Mouse (Mus musculus) kidney, embryonic 16.5 days (tissue): ENCODE data around the gene Nsmf. TPM values are rescaled to one million over a fixed set of nuclear protein-coding genes. Genes with fewer than 3 reads are reported as not detected.
A peak's percentile ranks its signal among the peaks of the same experiment; 100 is the strongest.

Experiments used
- ATAC-seq: fragments of 200-750 bp; cut with Nextera tagmentation; 2 replicates; pipeline ENCODE4 v1.8.0; 2017; ENCODE audit warnings: moderate TSS enrichment; ENCODE audit not compliant: low FRiP score, low TSS enrichment
- H3K27ac ChIP-seq: fragments of 300-500 bp; sonication (generic); 2 replicates; pipeline ENCODE4 v1.5.1; 2014; ENCODE audit warnings: low read length
- H3K27me3 ChIP-seq: fragments of 300-500 bp; sonication (generic); 2 replicates; pipeline ENCODE4 v1.6.1; 2014; ENCODE audit warnings: low read length, control low read depth, mixed read lengths; ENCODE audit not compliant: insufficient read depth
- H3K36me3 ChIP-seq: fragments of 300-500 bp; sonication (generic); 2 replicates; pipeline ENCODE4 v1.6.1; 2014; ENCODE audit warnings: low read length, control low read depth, mixed read lengths; ENCODE audit not compliant: insufficient read depth
- H3K4me1 ChIP-seq: fragments of 300-500 bp; sonication (generic); 2 replicates; pipeline ENCODE4 v1.6.1; 2014; ENCODE audit warnings: low read length, control low read depth, mixed read lengths; ENCODE audit not compliant: insufficient read depth
- H3K4me2 ChIP-seq: fragments of 300-500 bp; sonication (generic); replicated peaks from 2 replicates; pipeline ENCODE4 v1.6.1; 2014; ENCODE audit warnings: low read depth, low read length
- H3K4me3 ChIP-seq: fragments of 300-500 bp; sonication (generic); 2 replicates; pipeline ENCODE4 v1.5.1; 2014; ENCODE audit warnings: mild to moderate bottlenecking, low read length
- H3K9ac ChIP-seq: fragments of 300-500 bp; sonication (generic); replicated peaks from 2 replicates; pipeline ENCODE4 v1.6.1; 2014; ENCODE audit warnings: low read length
- H3K9me3 ChIP-seq: fragments of 300-500 bp; sonication (generic); 2 replicates; pipeline ENCODE4 v1.6.1; 2016; ENCODE audit warnings: low read length, control low read depth
- WGBS: fragments of 180-500 bp; shearing (Covaris S2); extraction: QIAGEN DNeasy Blood & Tissue Kit; methylation state at CpG from one replicate; pipeline ENCODE4 v1.1.7; 2014; 5-methylcytosine and 5-hydroxymethylcytosine counted together
- polyA plus RNA-seq: library from polyadenylated mRNA; unstranded; fragments of >200 nt; fragmentation: Nextera tagmentation; extraction: Ambion mirVana; gene quantifications from 2 replicates; pipeline ENCODE4 v1.2.1, GENCODE M21; 2015

Nsmf gene
- 101 and 103 TPM in 2 replicates for polyA plus RNA-seq

DNA sequence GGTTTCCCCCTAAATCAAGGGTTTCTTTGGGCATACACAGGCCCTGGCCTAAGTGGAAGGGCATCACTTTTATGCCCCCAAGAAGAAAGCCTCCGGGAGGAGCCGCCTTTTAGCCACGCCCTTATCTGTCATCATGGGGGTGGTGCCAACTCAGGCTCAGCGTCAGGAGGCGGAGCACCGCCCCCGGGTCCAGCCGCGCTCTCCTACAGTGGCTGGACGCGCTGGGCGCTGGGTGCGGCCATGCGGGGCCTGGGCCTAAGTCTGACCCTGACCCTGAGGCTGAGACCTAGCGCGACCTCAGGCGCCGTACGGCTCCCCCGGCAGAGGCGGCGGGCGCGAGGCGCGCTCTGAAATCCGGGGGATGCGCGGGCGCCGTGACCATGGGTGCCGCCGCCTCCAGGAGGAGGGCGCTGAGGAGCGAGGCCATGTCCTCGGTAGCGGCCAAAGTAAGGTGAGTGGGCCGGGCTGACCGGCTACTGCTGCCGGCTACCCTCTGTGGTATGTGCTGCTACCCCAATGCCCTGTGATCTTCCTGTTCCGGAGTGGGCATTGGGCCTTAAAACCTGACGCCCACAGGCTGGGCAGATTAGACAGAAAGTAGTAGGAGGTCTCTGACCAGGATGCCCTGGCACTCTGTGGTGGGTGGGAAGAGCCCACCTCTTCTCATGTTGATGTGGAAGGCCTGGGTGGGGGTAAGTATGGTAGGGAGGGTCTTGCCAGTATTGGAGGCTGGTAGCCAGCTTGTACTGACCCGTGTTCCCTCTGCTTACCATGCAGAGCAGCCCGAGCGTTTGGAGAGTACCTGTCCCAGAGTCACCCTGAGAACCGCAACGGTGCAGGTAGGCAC lies at the start of gene Nsmf:
Gene Nsmf (plus strand): TSS at position 135 of the 847 bp plus-strand sequence.
- Histone ChIP-seq H3K27me3 (no peaks in the 10 kb centered on the region), H3K9ac (peak within 1 kb of the TSS; percentile 81), H3K4me2 (peak within 1 kb of the TSS; percentile 79), H3K4me3 (peak within 1 kb of the TSS; percentile 67), H3K36me3 (peaks cover 7% of the 10 kb centered on the region), H3K9me3 (no peaks in the 10 kb centered on the region), H3K4me1 (peaks cover 10% of the 10 kb centered on the region), H3K27ac (no peak within 1 kb of the TSS)
- 4% methylated on average over 47 of the region's 47 CpGs for WGBS
- ATAC-seq: peak; percentile 94

DNA sequence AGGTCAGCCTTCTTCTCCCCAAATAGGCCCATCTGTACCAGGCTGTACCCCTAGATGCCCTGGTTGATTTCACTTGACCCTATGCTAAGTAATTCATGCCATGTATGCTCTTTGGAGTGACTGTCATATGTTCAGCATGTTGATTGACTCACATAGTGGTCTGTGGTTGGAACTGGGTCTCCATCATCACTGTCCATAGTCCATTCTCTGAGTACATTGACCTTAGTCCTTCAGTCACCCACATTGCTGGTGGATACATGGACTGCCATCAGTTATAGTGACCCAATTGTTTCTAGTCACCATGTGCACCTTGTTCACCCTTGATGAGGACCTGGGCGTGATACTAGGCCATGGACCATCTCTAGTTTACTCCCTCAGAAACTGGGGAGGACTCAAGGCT lies 47.4 kb upstream of the Nsmf start:
- Histone ChIP-seq H3K27me3 (no peaks in the 10 kb centered on the region), H3K4me2 (no peak overlapping the region), H3K27ac (no peak overlapping the region), H3K36me3 (no peaks in the 10 kb centered on the region), H3K9ac (no peak overlapping the region), H3K9me3 (no peaks in the 10 kb centered on the region), H3K4me1 (no peaks in the 10 kb centered on the region), H3K4me3 (no peak overlapping the region)
- 86% methylated on average over 1 of the region's 1 CpGs for WGBS
- ATAC-seq: no peak

DNA sequence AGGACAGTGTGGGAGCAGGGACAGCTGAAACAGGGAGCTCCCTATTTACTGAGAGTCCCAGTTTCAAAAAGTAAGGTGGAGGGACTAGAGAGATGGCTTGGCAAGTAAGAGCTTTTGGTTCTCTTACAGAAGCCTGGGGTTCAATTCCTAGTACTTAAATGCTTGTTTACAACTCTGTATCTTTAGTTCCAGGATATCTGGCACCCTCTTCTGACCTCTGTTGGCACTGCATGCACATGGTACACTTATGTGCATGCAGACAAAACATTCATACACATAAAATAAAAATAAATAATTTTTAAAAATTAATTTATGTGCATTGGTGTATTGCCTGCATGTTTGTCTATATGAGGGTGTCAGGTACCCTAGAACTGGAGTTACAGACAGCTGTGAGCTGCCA lies 45.9 kb upstream of the Nsmf start:
- Histone ChIP-seq H3K4me3 (no peak overlapping the region), H3K27ac (no peak overlapping the region), H3K9me3 (no peaks in the 10 kb centered on the region), H3K9ac (no peak overlapping the region), H3K27me3 (no peaks in the 10 kb centered on the region), H3K36me3 (no peaks in the 10 kb centered on the region), H3K4me2 (no peak overlapping the region), H3K4me1 (no peaks in the 10 kb centered on the region)
- ATAC-seq: no peak

DNA sequence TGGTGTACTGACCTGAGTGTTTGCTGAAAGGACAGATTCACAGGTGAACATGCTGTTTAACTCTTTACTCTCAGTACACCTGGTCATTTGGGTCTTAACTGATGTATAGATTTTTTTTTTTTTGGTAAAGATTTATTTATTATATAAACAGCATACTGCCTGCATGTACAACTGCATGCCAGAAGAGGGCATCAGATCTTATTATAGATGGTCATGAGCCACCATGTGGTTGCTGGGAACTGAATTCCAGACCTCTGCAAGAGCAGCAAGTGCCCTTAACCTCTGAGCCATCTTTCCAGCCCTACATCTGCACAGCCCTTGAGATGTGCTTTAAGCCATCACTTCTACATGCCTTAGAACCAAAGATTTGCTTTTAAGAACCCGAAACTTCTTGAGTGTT lies 31.5 kb upstream of the Nsmf start:
- Histone ChIP-seq H3K27ac (no peak overlapping the region), H3K27me3 (no peaks in the 10 kb centered on the region), H3K4me1 (no peaks in the 10 kb centered on the region), H3K36me3 (no peaks in the 10 kb centered on the region), H3K9me3 (no peaks in the 10 kb centered on the region), H3K4me2 (no peak overlapping the region), H3K4me3 (no peak overlapping the region), H3K9ac (no peak overlapping the region)
- WGBS: 94% methylated on average over 1 of the region's 1 CpGs
- ATAC-seq: no peak

DNA sequence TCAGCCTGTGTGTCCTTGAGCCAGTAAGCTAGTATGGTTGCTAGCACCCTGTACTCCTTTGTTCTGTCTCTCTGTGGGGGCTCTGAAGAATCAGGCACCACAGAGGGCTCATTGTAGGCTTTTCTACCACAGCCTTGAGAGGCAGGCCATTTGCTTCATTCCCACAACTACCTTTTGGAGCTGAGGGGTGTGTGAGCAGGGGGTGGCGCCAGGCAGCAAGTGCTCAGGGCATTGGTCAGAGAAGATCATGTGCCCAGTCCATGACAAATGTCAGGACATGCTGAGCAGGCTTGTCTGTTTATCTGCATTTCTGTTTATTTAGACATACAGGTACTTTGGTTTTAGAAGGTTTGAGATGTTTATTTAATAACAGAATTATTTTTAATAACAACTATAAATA lies 29.0 kb upstream of the Nsmf start:
- no peaks in the 10 kb centered on the region for H3K36me3 ChIP-seq
- no peak overlapping the region for H3K4me3 ChIP-seq
- no peak overlapping the region for H3K4me2 ChIP-seq
- no peaks in the 10 kb centered on the region for H3K27me3 ChIP-seq
- WGBS: 90% methylated on average over 1 of the region's 1 CpGs
- no peak for ATAC-seq
- no peaks in the 10 kb centered on the region for H3K9me3 ChIP-seq
- no peak overlapping the region for H3K27ac ChIP-seq
- no peak overlapping the region for H3K9ac ChIP-seq
- no peaks in the 10 kb centered on the region for H3K4me1 ChIP-seq

DNA sequence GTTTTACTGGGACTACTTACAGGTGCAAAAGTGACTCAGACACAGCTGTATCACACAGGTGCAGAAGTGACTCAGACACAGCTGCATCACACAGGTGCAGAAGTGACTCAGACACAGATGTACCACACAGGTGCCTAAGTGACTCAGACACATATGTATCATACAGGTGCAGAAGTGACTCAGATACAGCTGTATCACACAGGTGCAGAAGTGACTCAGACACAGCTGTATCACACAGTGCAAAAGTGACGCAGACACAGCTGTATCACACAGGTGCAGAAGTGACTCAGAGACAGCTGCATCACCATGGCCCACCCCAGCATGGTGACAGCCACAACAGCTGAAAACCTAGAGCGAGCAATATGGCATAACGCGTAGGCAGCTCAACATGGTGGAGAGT lies 19.2 kb upstream of the Nsmf start:
- no peak overlapping the region for H3K9ac ChIP-seq
- no peak for ATAC-seq
- 94% methylated on average over 4 of the region's 4 CpGs for WGBS

DNA sequence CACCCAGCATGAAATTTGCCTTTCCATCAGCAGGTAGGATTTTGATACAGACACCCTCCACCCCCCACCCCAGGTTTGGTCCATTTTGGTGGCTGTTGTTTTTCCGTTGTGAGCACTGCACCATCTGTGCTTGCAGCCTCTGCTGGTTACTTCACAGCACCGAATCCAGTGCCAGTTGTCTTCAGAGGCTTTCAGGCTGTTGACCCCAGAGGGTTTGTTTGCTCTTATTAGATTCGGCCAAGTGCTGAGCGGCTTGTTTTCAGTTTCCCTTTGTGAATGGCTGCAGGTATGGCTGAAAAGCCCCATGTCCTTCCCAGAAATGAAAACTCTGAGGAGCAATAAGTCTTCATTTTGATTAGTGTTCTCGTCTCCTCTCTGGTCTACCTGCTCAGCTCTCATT lies 14.1 kb upstream of the Nsmf start:
- no peak overlapping the region for H3K4me2 ChIP-seq
- H3K9me3 ChIP-seq: no peaks in the 10 kb centered on the region
- no peaks in the 10 kb centered on the region; the same call in 1 of the 2 replicates for H3K36me3 ChIP-seq
- H3K27me3 ChIP-seq: no peaks in the 10 kb centered on the region
- H3K4me3 ChIP-seq: no peak overlapping the region
- no peaks in the 10 kb centered on the region for H3K4me1 ChIP-seq
- ATAC-seq: no peak
- 84% methylated on average over 5 of the region's 5 CpGs for WGBS
- H3K9ac ChIP-seq: no peak overlapping the region
- no peak overlapping the region for H3K27ac ChIP-seq

More for the DNA sequence above, 19.2 kb upstream of the Nsmf start:
- H3K4me2 ChIP-seq: no peak overlapping the region
- no peak overlapping the region for H3K27ac ChIP-seq
- no peak overlapping the region for H3K4me3 ChIP-seq
- H3K27me3 ChIP-seq: no peaks in the 10 kb centered on the region
- H3K4me1 ChIP-seq: no peaks in the 10 kb centered on the region
- H3K36me3 ChIP-seq: no peaks in the 10 kb centered on the region
- no peaks in the 10 kb centered on the region for H3K9me3 ChIP-seq

DNA sequence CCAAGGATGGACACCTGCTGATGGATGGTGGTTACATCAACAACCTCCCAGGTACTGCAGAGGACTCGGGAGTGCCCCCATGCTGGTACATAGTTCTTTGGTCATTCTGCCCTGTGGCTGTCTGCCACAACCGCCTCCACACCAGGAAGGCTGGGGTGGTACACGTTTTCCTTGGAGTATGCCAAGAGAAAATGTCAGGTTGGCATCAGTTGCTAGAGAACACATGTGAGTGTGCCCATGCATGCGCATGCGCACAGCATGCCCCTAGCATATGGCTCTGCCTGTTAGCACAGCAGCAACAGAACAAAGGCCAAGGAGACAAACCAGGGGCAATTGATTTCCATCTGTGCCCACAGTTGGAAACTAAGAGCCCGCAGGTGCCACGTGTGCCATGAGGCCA lies 3.2 kb upstream of the Nsmf start:
- peaks cover 10% of the 10 kb centered on the region for H3K4me1 ChIP-seq
- H3K27ac ChIP-seq: no peak overlapping the region
- H3K27me3 ChIP-seq: no peaks in the 10 kb centered on the region
- H3K36me3 ChIP-seq: no peaks in the 10 kb centered on the region
- WGBS: 89% methylated on average over 7 of the region's 7 CpGs
- no peaks in the 10 kb centered on the region for H3K9me3 ChIP-seq
- no peak overlapping the region for H3K4me3 ChIP-seq
- no peak for ATAC-seq
- H3K9ac ChIP-seq: no peak overlapping the region
- H3K4me2 ChIP-seq: no peak overlapping the region

DNA sequence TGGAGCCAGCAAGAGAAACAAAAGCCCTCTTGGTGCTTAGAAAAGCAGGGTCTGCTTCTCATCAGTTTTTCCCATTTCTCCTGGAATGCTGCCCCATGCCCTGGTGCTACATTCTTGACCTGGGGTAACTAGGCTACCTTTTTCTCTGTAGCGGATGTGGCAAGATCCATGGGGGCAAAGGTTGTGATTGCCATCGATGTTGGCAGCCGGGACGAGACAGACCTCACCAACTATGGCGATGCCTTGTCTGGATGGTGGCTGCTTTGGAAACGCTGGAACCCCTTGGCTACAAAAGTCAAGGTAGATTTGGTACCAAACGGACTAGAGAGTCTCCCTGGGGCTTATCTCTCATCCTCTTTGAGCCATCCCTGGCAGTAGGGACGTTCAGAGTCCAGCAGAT lies 2.7 kb upstream of the Nsmf start:
- 85% methylated on average over 8 of the region's 8 CpGs for WGBS
- Histone ChIP-seq H3K4me3 (no peak overlapping the region), H3K4me2 (no peak overlapping the region), H3K4me1 (peaks cover 10% of the 10 kb centered on the region), H3K9me3 (no peaks in the 10 kb centered on the region), H3K9ac (no peak overlapping the region), H3K27me3 (no peaks in the 10 kb centered on the region), H3K27ac (no peak overlapping the region), H3K36me3 (no peaks in the 10 kb centered on the region)
- ATAC-seq: no peak

DNA sequence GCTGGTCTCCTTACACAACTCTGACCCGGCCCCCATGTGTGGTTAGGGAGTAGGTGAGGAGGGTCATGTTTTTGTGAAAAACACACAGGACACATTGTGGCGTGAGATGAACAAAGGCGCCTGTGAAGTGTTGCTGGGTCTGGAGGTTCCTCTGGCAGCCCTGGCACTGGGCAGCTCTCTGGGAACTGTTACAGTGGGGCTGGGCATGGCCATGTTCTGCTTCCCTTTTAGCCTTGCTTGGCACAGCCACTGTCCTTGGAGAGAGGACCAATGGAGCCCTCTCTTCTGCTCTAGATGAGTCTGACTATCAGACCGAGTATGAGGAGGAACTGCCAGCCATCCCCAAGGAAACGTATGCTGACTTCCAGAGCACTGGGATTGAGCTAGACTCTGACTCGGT lies 1.1 kb upstream of the Nsmf start:
- H3K27ac ChIP-seq: no peak overlapping the region
- H3K4me2 ChIP-seq: no peak overlapping the region
- H3K27me3 ChIP-seq: no peaks in the 10 kb centered on the region
- H3K9ac ChIP-seq: no peak overlapping the region
- no peak for ATAC-seq
- WGBS: 91% methylated on average over 6 of the region's 6 CpGs
- H3K4me1 ChIP-seq: peaks cover 10% of the 10 kb centered on the region
- peaks cover 6% of the 10 kb centered on the region for H3K36me3 ChIP-seq
- H3K4me3 ChIP-seq: no peak overlapping the region
- H3K9me3 ChIP-seq: no peaks in the 10 kb centered on the region
